Mouse (Mus musculus): ENCODE measurements around the gene Lingo2. TPM values are rescaled to one million over a fixed set of nuclear protein-coding genes. Genes with fewer than 3 reads are reported as not detected.

The Lingo2 gene
- total RNA-seq, 2 experiments from 2014 or later: 57.9 to 61.5 TPM

DNA sequence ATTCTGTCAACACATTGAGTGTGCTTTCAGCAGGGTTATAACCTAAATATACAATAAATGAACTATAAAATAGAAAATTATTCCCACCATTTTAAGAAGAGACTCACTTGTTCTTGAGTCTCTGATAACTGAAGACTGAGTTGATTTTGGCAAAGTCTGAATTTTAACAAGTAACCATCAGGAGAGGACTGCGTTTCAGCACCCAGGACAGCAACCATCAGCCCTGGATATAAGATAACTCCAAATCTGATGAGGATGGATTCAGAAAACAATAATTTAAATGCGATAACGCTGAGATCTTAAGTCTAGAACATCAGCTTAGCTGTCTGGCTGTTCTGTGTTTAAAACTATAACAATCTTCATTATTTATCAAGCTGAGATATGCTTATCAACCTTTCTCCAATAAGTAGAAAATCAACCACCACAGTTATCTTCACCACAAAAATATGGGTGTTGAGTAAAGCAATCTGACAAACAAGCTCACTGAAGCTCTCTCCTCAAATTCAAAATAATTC lies 1066.5 kb downstream of the Lingo2 start:
- no peak for DNase-seq (ENCODE audit: low spot score in 2 of 2)

DNA sequence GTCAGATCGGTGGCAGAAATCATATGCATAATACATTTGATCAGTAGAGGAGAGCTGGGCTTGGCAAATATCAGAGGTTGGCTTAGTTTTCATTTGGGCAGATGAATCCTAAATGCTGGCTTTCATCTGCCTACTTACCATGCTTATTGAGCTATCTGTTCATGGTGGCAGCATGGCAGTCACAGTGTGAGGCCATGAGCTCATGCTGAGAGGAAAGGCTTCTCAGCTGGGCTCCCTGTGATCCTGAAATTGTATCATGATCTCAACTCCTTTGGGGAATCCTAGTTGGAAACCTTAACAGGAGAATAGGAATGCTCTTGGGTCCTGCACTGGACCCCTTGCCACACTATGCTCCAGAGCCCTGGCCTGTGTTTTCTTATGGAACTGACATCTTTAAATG lies 1105.0 kb downstream of the Lingo2 start:
- DNase-seq (ENCODE audit: low spot score in 2 of 2): no peak

DNA sequence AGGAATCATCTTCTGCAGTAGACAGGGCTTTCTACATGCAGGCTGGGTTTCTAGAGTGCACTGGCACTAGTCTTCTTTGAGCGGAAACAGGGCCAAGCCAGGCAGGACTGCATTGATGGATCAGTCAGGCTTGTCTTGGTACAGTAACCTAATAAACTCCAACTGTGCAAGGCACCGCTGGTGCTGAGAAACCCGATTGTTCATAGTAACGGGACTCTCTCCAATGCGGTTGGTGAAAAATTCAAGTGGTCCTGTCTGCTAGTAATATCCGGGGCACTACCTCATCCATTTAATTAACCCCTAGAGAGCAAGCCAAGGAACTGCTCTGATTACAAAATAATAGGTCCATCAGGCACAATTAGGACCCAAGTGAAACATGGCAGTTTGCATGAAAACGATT lies 1106.4 kb downstream of the Lingo2 start:
- DNase-seq (ENCODE audit: low spot score in 2 of 2): no peak

DNA sequence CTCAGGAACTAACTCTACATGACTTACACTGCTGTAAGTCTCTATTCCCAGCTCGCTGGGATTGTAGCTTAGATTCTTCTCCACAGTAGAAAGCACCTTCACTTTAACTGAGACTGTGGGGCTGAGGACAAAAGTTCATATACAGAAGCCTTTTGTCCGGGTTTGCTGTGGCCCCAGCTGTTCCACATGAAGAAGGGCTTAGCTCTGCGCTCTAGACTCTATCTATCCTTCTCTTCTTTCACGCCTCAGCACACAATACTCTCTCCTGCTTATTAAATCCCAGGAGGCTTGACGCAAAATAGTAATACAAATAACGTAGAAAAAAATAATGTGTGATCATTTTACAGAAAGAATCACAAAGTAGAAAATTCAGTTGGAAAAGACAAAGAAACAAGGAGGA lies 1107.0 kb downstream of the Lingo2 start:
- no peak for DNase-seq (ENCODE audit: low spot score in 2 of 2)

DNA sequence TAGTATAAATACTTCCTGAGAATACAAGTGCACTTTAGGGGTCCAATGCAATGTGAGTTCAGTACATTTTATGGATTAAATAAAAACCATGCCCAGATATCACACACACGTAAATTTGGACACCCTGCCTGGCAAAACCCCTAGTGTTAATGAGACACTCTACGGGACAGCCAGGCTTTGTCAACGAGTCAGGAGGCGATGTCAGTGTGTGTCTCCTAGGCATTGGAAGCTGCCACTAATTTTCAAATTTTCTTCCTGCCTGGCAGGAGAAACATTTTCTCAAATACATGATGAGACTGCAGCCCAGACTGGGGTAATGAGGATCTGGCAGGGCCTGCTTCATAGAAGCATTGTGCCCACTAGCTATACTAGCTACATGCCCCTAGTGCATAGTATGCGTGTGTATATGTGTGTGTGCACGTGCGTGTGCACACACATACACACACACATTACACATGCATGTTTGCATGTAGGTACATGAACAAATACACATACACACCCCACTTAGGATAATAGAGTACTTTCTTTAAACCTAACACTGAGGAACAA lies 1128.2 kb downstream of the Lingo2 start:
- DNase-seq (ENCODE audit: low spot score in 2 of 2): no peak

DNA sequence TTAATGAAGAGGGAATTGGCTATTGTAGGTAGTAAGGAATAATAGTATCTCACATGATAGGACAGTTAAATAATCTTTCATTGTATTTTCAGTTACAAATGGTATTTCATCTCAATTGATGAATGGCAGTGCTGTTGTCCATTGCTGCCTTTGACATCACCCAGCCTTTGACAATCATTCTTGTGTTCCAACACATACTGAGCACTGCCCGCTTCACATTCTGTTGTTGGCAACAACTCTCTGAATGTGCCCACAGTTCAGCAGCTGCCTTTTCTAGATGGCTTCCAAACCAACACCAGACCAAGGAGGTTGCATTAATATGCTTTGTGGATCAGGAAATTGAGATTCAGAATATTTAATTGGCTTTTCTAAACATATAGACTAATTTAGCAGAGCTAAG lies 1130.8 kb downstream of the Lingo2 start:
- DNase-seq (ENCODE audit: low spot score in 2 of 2): no peak

DNA sequence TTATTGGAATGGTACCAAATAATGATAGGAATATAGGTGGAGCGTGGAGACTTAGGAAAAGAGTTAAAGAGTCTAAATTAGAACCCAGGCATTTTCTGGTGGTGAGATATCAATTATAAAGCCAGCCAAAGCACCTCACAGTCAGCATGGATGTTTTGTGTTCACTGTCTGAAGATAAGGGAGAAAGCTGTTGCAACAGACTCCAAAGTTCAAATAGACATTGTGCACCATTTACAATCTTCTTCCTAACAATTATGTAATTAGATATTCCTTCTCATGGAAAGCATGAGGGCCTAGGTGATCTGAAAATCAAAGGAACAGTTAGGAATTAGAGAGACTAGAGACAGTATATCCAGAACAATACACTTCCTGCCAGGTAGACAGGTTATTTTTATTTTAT lies 1136.8 kb downstream of the Lingo2 start:
- DNase-seq (ENCODE audit: low spot score in 2 of 2): no peak

DNA sequence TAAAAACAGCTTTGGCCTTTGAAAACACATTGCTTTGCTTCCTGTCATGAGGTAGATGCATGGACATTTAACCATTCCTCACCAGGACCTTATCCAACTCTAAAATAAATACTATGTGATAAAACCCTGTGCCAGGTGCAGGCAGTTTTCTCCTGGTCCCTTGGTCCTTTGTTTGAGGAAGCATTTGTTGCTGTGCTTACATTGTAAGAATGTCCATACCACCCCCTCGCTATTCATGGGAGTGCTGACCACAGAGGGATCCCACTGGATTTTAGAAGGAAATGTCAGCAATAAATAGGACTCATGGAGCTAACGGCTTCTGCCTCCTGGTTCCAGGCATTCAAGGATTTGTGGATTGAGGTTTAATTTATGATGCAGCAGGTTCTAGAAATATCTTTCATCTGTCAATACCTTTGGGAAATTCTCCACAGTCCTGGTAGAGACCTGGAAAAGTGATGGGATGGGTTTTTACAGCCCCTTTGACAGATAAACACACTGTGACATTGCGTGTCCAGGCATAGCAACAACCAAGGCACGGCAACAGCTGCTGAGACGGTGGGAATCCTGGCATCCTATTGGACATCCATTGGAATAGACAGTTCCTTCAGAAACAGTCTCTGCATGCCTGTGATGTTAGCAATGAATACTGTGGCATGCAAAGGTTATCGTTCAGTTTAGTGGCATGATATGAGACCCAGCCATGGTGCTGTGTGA lies 1143.9 kb downstream of the Lingo2 start:
- DNase-seq (ENCODE audit: low spot score in 2 of 2): no peak

DNA sequence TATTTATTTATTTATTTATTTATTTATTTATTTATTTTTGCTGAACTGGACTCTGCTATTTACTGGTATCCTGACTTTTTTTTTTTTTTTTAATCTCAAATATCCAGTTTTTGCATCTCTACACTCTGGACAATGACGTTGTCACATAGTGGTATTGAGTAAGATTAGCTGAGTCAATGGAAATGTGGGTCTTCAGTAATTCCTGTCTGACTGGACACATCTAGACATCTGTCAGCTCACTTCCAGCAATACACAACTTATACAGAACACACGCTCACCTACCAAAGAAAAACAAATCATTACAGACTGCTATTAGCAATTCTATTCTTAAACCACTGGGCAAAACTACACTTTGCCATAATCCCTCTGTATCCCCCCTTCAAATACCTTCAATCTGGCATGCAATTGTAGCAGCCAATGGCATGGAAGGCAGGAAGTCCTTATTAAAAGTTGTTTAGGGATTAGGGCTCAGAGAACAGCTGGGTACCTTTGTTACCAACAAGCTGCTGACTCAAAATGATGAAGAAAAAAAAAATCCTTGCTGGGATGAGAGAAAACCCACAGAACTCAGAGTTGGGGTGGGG lies 1144.6 kb downstream of the Lingo2 start:
- no peak for DNase-seq (ENCODE audit: low spot score in 2 of 2)

DNA sequence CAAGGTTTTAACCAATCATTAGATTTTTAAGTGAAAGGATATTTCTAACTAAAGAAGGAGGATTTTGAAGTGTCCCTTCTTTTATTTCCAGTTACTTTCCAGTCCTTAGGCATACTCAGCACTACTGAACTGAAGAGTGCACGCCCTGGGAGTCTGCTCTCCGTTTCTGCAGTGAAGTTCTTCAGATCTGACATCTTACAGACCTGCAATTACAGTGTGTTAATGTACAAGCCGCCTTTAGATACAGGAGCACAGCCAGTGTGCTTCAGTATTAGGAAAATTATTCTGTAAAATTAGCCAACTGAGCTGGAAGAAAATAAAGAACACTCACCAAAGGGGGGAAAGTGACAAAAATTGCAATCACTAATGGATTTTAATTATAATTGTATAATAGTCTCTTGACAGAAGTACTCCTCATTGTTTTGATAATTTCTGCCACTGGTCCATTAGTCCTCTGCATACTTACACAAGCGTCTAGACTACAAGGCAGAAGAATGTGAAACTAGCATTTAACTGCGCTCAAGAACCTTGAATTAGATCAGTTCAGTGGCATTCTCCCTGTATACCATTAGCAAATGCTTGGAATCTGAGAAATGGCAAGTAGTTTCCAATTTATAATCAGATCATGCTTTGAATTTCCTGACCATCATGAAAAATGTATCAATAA lies 1167.2 kb downstream of the Lingo2 start:
- no peak for DNase-seq (ENCODE audit: low spot score in 2 of 2)

DNA sequence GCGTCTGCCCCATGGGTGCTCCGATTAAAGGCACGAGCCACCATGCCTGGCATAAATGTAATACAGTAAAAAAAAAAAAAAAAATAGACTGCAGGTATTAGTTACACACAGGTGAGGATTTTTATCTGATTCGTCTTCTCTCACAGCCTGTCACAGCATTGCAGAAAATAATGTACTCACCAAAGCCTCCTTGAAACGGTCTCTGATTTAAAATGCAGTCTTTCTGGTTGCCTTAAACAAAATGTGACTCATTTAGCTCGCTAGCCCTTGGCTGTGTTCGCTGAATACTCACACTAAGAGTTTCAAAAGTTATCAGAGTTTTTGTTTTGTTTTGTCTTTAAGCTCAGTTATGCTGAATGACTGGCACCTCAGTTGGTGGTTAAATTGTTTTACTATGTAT lies 1180.7 kb downstream of the Lingo2 start:
- DNase-seq (ENCODE audit: low spot score in 2 of 2): no peak

DNA sequence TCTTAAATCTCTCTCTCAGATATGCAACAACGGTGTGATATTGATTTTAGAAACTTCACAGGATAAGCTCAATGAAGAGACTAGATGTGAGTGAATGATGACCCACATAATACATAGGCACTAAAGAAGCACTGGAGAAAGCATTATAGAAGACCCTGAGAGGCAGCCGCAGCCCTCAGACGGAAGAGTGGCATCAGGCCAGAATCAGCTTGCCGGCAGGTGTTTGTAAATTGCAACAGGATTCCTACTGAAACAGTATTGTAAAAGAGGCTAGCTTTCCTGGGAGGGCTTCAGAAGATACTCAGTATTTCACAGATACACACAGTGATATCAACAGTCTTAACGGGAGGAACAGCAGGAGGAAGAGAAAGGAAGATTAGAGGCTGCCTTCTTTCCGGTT lies 1184.6 kb downstream of the Lingo2 start:
- DNase-seq (ENCODE audit: low spot score in 2 of 2): no peak

DNA sequence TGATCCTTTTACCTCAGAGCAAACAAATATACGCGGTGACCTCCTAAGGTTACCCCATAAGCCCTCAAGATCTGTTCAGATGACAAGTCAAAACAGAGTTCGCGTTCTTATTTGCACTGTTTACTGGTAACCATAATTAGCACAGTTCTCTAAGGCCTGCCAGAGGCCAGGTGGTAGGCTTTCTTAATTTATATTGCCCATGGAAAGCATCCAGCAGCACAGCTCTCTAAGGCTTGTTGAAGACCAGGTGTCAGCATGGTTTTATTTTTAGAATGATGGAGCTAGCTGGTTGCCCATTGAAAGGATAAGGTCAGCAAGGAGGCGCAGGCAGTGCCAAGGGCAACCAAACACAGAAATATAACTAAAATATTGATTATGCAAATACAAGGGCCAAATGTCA lies 1190.4 kb downstream of the Lingo2 start:
- DNase-seq (ENCODE audit: low spot score in 2 of 2): no peak

DNA sequence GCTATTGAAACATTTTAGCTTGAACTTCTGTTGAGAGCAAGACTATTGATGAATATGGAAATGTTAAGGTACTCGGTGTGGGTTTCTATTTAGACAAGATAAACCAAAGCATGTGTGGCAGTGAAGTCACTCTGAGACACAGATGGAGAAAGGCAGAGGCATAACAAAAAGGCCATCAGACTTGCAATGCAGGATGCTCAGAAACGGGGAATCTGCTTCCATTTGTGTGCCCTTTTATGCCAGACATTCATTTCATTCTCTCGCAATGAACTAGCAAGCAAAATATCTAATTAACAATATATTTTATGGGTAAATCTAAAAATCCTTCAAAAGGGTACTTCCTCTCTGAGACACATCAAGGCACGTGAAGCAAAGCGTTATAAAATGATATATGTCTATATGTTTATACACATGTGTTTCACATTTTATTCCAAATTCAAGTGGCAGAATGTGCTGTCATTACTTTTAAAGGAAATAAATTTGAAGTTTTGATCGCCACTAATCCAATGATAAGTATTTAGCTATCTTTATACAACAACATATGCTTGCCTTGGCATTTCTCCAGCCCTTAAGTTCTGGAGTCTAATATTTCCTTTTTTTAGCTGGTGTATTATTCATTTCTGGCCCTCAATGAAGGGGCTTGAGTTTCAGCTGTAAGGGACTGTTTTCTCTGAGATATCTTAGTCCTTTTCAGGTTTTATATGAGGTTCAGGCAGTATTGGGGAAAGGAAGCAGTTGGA lies 1199.3 kb downstream of the Lingo2 start:
- DNase-seq (ENCODE audit: low spot score in 2 of 2): no peak

DNA sequence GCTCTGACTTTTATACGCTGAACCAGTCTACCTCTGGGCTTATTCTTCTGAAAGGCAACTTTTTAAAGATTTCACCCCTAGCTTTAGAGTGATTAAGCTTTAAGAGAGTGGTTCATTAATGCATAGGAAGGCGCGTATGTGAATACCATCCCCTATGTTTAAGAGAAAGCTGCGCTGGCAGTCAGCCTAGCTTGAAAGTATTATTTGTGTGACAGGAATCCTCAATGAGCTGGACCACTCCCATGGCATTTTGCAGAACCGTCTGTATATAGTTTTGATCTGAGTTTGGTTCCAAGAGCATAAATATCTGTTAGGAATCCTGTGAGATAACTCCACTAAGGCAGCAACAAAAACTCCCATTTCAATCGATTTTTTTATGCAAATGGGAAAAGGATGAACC lies 1204.9 kb downstream of the Lingo2 start:
- no peak for DNase-seq (ENCODE audit: low spot score in 2 of 2)

DNA sequence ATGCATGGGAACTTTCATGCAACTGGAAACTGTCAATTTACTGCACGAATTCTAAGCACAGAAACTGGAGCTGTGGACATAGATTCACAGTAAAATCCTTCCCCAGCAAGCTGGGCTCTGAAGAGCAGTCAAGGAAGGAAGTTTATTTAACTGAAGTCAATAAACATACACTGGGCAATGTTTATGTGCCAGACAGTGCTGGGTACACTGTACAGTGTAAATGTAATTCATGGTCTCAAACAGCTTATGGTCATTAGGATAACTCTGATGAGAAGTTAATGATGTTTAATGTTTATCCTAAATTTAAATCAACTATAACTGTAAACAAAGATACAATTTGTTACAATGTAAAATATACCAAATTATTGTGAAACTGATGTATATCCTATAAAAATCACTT lies 1226.8 kb downstream of the Lingo2 start:
- no peak for DNase-seq (ENCODE audit: low spot score in 2 of 2)

DNA sequence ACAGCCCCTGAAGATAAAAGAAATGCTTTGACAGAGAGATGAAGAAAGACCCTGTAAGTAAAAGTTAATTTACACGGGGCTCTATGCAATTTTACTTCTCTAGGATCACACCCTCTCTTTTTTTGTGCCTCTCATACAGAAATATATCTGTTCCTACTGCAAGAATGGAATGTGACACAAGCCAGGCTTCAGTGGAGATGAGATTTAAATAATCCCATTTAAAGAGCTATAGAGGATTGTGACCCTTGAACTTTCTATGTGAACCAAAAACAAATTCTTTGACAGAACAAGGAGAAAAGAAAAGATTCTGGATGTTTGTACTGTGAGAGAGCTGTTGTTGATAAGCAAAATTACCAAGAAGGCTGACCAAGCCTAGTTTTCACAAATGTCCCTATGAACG lies 1247.4 kb downstream of the Lingo2 start:
- no peak for DNase-seq (ENCODE audit: low spot score in 2 of 2)

DNA sequence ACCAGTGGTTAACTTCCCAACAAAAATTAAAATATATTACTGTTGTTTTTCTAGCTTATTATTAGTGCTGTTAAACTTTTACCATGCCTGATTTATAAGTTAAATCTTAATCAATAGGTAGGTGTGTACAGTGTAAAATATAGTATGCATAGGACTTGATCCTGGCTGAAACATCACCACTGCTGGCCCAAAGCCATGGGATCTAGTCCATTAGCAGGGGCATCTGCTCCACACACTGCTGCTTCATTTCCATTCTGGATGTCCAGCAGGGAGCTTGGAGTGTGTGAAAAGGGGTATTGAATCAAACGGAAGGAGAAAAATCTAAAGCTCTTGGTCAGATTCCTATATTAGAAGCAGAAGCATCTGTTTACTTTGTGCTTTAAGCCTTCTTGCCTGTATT lies 1248.9 kb downstream of the Lingo2 start:
- DNase-seq (ENCODE audit: low spot score in 2 of 2): no peak

DNA sequence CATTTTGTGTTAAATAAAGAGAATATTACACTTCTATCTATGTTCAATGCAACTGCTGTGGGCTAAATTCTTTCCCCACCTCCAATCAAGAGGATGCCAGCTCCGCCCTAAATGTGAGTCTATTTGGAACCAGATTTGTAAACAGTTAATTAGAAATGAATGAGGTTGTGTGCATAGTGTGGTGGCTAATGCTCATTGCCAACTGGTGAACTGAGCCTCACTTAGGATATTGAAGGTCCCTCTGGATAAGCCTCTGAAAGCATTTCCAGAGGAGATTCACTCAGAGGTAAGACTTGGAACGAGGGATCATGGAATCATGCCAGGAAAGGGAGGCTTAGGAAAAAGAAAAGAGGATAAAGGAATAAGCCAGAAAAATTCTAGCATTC lies 1256.4 kb downstream of the Lingo2 start:
- no peak for DNase-seq (ENCODE audit: low spot score in 2 of 2)

DNA sequence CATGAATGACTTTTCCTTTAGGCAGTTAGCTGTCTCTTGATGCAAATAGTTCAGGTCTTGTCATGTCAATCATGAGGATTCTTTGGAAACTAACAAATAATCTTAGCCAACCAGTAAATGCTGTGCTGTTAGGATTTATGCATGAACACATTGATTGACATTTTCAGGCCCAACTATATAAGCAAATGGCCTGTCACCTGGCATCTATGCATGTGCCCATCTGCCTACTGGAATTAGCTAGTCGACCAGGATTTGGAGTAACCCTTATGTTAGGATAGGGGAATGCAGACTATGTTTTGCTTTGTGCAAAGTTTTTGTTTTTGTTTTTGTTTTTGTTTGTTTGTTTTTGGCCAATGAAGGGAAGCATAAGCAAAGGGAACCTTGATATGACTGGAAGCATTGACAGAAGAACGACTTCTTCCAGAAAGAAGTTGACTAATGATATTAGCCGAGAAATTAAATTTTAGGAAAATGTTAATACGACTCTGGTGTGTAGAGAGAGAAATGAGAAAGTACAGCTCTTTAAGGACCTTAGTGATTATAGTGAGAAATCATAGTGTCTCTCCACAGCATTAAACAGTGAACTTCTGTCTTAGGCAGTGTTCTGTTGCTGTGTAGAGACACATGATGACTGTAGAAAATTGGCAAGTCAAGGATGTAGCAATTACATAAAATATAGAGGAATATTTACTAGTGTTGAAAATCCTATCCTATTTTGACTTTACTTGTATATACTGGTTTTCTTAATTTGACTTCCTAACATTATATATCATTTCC lies 1257.0 kb downstream of the Lingo2 start:
- DNase-seq (ENCODE audit: low spot score in 2 of 2): no peak

DNA sequence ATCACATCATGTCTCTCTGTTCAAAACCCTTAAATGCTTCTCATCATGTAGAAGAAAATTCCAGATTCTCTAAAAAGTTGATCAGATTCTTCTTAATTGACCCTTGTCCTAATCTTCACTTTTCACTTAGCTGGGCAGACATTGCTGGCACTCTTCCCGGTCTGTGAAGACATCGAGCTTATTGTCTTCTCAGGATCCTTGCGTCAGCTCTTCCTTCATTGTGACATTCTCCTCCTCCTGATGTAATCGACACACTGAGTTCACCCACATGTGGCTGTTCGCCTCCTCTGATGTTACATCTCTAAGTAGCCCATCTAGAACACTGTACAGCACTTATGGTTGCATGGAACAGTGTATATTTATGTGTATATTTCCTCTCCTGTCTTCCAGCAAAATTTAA lies 1261.0 kb downstream of the Lingo2 start:
- no peak for DNase-seq (ENCODE audit: low spot score in 2 of 2)
